Mouse (Mus musculus) olfactory bulb, adult 2 months (tissue): ENCODE measurements around the gene Trappc11.

Source experiments
- CTCF ChIP-seq: fragments of 200-500 bp; IDR thresholded peaks from 2 replicates; pipeline ENCODE4 v1.5.1; 2012; ENCODE audit warnings: low read depth, mild to moderate bottlenecking, low read length, moderate library complexity; ENCODE audit not compliant: insufficient read depth
- POLR2A ChIP-seq: fragments of 200-500 bp; IDR thresholded peaks from 2 replicates; pipeline ENCODE4 v1.6.1; 2012; ENCODE audit warnings: mild to moderate bottlenecking, low read depth, low read length, moderate library complexity; ENCODE audit not compliant: insufficient read depth

DNA sequence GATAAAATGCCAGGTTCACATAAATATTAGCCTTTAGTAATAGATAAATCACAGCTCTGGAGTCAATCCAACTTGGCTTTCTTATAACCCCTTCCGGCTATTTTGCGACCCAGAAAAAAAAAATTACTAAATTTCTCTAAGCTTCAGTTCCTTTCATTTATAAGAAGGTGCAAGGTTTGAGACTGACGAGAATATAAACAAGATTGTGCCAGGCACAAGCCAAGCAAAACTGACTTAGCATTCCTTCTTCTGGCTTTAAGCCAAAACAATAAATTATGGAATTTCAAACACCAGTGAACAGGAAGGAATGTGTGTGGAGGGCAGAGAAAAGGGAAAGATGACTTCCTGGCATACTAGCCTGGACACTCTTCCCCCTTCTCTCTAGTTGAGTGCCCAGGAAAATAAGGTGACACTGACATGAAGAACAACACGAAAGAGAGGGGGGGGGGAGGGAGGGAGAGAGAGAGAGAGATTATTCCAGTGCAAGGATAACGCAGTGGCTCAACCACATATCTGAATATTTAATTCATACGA lies 74.0 kb downstream of the Trappc11 start:
- TF ChIP-seq POLR2A: no peak
- TF ChIP-seq CTCF: no peak
